Mouse (Mus musculus): ENCODE measurements around the gene Unc13b. TPM values are rescaled to one million over a fixed set of nuclear protein-coding genes. Genes with fewer than 3 reads are reported as not detected.
A peak's percentile ranks its signal among the peaks of the same experiment; 100 is the strongest.

Gene Unc13b
- total RNA-seq (2021): 10 to 100 TPM; 50.5 to 71.9 TPM

DNA sequence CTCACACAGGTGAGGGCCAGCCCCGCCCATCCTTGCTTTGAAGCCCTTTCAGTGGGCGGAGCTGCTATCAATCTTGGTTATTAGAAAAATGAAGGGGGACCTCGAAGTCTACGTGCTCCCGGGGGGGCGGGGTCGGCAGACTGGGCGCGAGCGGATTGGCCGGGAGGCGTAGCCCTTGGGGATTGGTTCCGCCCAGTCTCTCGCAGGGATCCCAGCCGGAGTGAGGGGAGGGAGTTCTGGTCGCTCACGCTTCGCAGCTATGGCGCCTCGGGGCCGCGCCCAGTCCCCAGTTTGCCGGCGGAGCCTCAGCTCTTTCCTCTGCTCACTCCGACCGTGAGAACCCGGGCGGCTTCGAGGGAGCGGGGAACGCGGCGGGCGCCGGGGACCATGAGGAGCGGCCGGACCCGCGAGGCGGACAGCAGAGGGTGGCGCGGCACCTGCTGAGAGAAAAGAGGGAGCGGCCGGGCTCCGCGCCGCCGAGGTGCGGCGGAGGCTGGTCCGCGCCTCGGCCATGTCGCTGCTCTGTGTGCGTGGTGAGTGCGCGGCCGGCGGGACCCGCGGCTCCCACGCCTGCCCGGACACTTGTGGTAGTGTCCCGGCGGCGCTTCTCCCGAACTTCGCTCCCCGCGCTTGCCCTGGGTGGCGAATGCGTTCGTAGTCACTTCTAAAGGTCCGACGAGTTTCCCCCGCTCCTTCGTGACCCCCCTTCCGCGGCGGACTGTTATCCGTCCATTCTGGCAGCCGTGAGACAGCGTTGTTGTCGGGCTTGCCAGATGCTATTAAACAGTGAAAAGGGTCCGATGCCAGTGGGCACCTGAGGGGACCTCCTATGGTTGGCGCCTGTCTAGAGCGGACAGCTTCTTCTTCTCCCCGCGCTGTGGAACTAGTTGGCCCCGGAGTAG, at the start of gene Unc13b:
Unc13b (plus strand) TSS at position 201 of the 902 bp plus-strand sequence.
- intact Hi-C loops (cut with DNase I): loop anchor here (5.0 kb wide), 1 partner anchor 188 kb away; no protein-coding TSS in a partner anchor
- DNase-seq (ENCODE audit: low spot score in 2 of 2): peak; percentile 84 to 86

DNA sequence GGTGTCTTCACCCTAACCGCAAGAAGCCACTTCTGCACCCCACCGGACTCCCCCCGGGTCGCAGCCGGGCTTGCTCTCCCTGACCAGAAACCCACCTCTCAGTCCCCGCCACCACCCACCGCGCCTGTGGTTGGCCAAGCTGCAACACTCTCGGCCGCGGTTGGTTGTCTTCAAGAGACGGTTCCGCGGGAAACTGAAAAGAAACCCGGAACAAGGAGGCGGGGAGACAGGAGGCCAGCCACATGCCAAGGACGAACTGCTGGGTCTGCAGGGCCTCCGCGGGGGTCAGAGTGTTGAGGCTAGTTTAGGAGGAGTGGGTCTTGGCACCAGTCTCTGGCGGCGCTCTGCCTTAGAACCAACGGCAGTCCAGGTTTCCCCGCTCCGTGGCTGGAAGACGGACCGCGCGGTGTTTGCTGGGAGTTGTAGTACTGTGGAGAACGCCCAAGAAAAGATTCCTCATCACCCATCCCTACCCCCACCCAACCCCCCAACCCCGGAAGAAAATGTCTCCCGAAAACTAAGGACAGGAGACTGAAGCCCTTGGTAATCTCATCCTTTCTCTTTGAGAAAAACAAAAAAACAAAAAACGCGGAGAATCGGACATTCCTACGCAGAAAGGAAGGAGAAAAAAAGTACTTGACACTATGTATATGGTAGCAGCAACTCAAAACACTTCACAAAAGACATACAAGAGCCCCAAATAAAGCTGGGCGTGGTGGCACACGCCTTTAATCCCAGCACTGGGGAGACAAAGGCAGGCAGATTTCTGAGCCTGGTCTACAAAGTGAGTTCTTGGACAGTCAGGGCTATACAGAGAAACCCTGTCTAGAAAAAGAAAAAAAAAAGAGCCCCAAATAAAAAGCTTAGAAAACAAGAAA, 48.4 kb upstream of the Unc13b start, which contains the start of gene Fancg:
Fancg (minus strand) TSS at position 346 of the 878 bp plus-strand sequence.
- intact Hi-C loops (cut with DNase I): no loop called here

DNA sequence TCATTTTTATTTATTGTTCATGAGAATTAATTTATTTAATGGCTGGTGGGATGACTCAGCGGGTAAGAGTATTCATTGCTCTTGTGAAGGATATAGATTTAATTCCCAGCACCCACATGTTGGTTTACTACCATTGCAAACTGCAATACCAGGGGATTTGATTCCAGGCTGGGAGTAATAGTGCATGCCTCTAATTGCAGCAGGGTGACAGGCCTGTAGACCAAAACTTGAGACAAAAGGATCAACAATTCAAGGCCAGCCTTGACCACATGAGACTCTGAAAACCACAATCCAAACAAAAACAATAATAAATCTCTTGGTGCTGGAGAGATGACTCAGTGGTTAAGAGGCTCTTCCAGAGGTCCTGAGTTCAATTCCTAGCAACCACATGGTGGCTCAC, 46.7 kb upstream of the Unc13b start:
- no peak for DNase-seq (ENCODE audit: low spot score in 2 of 2)

More for the DNA sequence above, 48.4 kb upstream of the Unc13b start, which contains the start of gene Fancg:
- peak; percentile 85 to 86 for DNase-seq (ENCODE audit: low spot score in 2 of 2)

DNA sequence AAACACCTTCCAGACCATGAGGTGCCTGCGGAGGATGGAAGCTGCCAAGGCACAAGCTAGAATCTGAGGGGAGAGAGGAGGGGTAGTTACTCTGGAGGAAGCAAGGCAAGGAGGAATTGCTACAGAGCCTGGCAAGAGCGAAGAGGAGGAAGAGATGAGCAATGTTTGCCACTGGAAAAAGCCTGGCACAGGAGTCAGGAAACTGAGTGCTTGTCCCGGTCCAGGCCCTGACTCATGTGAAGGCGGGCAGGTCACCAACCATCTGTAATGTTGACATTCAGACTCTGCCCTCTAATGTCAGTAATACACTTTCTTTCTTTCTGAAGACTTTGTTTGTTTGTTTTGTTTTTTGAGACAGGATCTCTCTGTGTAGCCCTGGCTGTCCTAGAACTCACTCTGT, 40.6 kb upstream of the Unc13b start:
- DNase-seq (ENCODE audit: low spot score in 2 of 2): no peak
- intact Hi-C loops (cut with DNase I): no loop called here

More for the DNA sequence above, 46.7 kb upstream of the Unc13b start:
- intact Hi-C loops (cut with DNase I): no loop called here

DNA sequence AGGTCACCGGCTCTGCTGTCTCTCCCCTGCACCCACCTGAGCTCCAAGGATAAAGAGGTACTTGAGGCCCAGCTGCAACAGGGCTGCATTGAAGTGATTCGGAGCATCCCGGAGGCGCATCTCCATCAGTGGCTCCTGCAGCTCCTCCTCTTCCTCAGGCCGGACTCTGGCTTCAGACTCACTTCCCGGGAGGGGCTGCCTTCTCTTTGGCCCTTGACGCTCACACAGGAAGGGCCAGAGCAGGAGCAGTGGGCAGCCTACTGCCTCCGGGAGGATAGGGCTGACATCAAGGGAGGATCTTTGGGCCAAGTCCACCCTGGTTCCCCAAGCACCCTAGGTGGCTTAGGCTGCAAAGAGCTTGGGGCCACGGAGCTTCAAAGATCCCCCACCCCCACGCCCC, 39.6 kb upstream of the Unc13b start:
- no peak for DNase-seq (ENCODE audit: low spot score in 2 of 2)
- intact Hi-C loops (cut with DNase I): no loop called here

DNA sequence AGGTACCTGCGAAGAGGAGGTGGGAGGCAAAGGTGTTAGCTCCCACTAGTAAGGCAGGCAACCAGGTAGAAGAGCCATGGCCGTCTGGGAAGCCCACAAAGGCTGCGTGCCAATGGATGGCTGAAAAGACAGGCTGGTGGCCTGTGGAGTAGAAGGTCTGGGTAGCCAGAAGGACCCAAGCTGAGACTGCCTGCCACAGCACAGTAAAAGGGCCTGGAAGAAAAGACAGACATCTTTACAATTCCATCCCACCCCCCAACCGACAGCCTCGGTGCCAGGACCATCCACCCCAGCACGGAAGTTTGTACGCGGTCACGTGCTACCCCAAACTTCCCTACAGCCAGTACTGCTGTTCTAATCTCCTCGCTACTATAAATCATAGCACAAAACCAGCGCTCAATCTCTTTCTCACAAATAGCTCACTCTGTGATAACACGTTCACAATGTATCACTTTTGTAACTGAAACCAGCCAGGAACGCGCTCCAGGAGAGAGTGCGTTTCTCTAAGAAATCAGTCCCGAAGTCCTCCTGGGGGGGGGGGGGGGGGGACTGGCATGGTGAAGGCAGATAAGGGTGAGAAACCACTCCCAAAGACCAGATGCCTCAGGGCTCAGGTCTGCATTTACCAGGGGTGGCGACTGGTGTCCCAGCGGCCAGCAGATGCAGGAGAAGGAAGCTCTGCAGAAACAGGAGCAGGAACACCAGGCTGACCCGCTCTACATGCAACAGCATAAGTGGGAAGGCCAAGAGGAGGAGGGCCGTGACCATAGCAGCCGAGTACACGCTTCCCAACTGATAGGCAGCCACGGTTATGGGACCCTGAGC, 38.9 kb upstream of the Unc13b start:
- intact Hi-C loops (cut with DNase I): no loop called here

DNA sequence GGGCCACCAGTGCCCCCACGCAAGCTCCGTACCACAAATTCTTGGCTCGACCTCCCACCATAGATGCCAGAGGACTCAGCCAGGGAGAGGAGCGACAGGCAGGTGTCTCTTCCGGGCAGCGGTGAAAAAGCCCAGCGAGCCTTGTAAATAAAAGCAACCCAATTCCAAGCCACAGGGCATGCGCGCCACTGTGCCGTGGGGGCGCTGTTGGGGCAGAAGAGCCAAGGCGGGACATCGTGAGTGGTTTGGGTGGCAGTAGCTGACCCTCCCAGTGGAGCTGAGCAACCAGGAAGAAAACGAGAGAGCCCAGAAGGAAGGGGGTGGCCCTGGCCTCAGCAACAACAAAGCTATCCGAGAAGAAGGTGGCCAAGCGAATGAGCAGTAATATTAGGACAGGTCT, 37.9 kb upstream of the Unc13b start:
- intact Hi-C loops (cut with DNase I): no loop called here
- DNase-seq (ENCODE audit: low spot score in 2 of 2): no peak

More for the DNA sequence above, 38.9 kb upstream of the Unc13b start:
- no peak for DNase-seq (ENCODE audit: low spot score in 2 of 2)

DNA sequence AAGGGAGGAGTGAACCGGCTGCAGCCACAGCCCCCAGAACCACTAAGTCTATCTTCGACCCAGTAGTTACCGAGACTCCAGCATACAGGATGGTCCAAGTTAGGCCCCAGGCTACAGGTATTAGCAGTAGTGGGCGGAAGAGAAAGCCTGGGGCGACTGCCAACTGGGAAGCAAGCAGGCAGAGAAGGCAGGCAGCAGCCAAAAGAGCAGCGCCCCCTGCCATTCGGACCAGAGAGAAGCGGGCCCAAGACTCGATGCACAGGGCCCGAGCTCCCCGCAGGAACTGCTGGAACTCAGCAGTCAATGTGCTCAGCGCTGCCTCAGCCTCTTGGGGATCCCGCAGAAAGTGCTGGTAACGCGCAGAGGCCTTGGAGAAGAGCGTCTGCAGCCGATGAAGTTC, 37.4 kb upstream of the Unc13b start:
- no peak for DNase-seq (ENCODE audit: low spot score in 2 of 2)
- intact Hi-C loops (cut with DNase I): no loop called here

DNA sequence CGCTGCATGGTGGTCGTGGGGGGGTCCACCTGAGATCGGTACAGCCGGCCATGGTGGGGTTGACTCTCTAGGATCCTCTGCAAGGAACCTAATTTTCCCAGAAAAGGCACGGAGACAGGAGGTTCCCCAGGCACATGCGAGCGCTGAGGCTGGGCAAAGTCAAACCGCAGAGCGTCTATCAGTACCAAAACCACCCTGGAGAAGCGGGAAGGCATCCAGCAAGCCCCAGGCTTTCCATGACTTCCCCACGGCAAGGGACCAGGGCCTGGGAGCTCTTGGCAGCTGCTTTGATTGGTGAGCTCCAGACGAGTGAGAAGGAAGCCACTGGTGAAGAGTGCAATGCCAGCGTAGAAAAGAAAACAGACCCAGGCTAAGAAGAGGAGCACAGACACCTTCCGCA, 34.1 kb upstream of the Unc13b start:
- no peak for DNase-seq (ENCODE audit: low spot score in 2 of 2)
- intact Hi-C loops (cut with DNase I): no loop called here

DNA sequence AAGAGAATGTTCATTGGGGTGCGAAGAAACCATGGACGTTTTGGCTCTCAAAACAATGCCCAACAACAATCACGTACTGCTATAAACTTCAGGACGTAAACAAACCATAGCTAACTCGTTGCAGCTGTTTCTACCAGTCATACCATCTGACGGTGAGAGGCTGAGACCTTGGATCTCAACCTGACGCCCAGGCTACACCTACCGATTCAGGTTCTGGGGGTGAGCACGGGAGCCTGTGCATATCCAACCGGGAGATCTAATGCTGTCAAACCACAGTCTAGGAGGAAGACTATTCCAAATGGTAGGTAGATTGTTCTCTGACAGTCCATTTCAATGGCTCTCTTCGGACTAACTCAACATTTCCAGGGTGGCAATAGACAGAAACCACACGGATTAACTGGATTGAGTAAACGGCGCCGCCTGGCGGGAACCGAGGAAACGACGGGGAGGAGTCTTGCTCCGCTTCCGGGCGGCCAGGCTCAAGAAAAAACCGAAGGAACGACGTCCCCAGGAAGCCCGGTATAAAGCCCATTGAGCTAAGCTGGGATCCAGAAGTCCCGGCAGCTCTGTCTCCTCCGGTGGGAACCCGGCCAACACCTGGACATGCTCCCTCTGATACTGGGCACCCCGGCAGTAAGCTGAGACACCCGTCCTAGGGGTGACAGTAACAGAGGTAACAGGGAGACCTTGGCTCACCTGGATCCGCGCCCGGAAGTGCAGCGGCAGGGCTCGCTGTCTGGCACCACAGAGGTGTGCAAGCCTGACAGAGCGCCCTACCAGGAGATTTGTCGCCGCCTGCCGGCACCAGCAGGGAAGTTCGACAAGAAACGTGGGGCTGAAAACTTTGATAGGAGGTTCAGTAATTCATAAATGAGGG, 33.4 kb upstream of the Unc13b start, which contains the start of gene Pigo:
Pigo (minus strand) TSS at position 736 of the 877 bp plus-strand sequence.
- intact Hi-C loops (cut with DNase I): no loop called here
- DNase-seq (ENCODE audit: low spot score in 2 of 2): peak; percentile 95

DNA sequence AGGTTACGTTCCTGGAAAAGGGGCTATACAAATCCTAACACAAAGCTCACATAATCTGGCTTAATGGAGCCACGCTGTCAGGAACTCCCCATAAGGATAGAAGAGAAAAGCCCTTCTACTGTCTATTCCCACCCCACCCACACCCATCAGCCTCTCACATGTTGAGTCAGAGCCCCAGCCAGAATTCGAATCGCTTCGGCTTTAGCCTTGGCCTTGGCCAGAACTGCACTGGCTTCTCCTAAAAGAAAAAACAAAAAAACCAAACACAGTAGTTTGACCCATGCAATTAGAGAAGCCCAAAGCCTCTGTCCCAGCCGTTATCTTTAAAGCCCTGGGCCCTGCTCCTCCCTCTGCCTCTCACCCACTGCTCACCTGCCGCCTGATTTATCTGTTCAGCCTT, 29.6 kb upstream of the Unc13b start:
- no peak for DNase-seq (ENCODE audit: low spot score in 2 of 2)
- intact Hi-C loops (cut with DNase I): no loop called here

DNA sequence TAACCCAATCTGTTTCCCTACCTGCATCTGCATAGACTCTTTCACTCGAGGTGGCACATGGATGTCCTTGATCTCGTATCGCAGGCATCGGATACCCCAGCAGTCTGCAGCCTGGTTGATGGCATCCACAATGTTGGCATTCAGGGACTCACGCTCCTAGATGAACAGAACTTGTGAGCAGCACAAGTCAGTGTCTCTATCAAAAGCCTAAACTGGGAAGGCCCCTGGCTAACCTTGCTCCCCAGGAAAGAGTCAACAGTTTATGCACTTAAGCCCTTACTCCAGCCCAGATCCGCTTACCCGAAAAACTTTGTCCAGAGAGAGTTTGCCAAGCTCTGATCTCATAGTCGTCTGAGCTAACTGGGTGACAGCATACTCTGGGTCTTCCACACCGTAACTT, 29.0 kb upstream of the Unc13b start:
- no peak for DNase-seq (ENCODE audit: low spot score in 2 of 2)
- intact Hi-C loops (cut with DNase I): loop anchor here (10.0 kb wide), 1 partner anchor 535 kb away; the partner anchor contains the start of genes Creb3 and Tln1

DNA sequence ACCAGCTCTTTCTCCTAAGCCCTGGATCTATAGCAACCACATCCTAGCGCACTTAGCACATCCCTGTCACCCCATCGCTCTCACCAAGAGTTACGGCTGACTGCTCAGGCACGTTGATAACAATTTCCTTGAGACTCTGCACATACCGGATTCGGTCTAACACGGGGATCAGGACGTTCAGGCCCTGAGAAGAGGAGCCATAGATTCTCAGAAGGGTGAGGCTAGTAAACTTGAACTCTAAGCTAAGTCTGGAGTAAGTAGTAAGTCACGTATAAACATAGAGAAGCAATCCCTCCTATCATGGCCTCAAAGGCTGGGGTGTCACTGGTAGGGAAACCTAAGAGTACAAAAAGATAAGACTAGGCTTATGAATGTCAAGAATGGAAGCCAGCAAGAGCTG, 28.4 kb upstream of the Unc13b start:
- intact Hi-C loops (cut with DNase I): loop anchor here (10.0 kb wide), 1 partner anchor 534 kb away; the partner anchor contains the start of genes Creb3 and Tln1
- no peak for DNase-seq (ENCODE audit: low spot score in 2 of 2)

DNA sequence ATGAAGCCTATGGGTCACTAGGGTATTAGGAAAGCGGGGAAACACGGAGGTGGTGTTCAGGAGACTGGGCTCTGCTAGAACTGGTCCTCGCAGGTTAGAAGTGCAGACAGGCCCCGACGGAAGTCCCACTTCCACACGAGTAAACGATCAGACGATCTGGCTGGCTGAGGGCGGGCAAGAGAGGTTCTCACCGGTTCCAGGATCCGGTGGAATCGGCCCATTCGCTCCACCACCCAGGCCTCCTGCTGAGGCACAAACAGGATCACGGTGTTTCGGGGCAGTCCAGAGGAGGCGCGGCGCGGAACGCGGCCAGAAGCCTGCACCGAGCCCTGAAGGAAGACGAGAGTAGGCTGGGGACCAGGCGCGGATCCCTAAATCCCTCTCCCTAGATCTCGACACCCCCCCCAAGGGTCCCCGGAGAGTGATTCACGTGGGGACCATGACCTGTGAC, 27.9 kb upstream of the Unc13b start:
- intact Hi-C loops (cut with DNase I): loop anchor here (10.0 kb wide), 1 partner anchor 534 kb away; the partner anchor contains the start of genes Creb3 and Tln1
- no peak for DNase-seq (ENCODE audit: low spot score in 2 of 2)

DNA sequence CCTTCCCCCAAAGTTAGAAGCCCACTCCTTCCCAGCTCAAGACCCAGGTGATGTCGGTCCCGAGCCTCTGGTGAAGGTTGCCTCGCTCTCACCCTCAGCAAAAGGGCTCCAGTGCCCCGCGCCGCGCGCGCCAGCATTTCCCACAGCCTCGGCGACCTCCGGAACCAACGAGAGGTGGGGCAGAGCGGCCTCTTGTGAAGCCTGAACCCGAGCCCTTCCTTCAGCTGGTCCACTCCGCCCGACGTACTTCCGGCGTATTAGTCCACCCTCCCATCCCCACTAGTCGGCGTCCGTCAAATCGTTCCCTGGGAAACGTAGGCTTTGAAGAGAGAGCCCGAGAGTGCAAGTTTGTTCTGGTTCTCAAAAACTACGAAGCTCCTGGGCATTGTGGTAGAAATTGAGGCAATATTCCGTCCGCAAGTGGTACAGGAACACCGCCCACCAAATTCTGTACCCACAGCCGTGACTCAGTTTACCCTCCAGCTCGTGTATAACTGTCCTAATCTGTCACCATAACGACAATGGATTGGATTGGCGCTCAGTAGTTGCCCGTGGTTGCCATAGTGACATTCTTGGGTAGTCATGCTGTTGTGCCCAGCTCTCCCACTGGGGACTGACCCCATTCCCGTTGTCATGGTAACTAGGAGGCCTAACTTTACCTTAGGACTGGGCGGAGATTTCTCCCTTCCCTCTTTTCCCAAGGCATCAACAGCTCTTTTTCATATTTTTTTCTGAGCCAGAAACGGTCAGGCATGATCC, 27.3 kb upstream of the Unc13b start, which contains the start of gene Stoml2:
Stoml2 (minus strand) TSS at position 474 of the 759 bp plus-strand sequence.
- peak; percentile 91 to 92 for DNase-seq (ENCODE audit: low spot score in 2 of 2)
- intact Hi-C loops (cut with DNase I): loop anchor here (10.0 kb wide), 1 partner anchor 533 kb away; the partner anchor contains the start of genes Creb3 and Tln1

DNA sequence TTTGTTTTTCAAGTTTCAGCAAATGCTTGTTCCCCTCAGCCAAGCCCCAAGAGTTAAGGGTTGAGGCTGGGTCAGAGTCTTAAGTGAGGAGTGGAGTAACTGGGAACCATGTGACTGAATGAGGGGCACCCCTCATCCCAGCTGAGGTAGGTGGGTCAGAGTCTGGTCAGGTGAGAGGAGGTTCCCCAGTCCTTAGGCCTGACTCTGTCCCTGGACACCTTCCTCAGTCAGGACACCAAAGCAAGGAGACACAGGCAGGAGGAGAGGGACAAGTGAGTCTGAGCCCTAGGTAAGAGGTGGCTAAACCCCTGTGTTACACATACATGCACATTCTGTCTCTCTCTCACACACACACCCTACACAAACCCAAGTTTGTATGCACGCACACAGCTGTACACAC, 26.3 kb upstream of the Unc13b start:
- no peak for DNase-seq (ENCODE audit: low spot score in 2 of 2)
- intact Hi-C loops (cut with DNase I): loop anchor here (10.0 kb wide), 1 partner anchor 532 kb away; the partner anchor contains the start of genes Creb3 and Tln1

DNA sequence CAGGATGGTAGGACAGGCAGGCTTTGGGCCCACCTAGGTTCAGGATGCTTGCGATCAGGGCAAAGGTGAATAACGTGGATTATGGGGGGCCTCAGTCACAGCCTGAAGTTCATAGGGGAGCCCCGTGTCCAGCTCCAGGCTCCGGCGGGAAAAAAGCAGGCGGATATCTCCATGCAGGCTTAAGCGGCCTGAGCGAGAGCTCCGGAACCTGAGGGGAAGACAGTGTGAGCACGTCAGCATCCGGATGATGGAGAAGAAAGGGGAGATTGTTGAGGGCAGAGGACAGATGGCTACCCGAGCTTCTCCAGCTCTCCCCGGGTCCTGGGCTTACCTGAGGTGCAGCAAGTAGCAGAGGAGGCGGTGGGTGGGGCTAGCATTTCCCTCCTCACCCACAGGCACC, 25.3 kb upstream of the Unc13b start:
- no peak for DNase-seq (ENCODE audit: low spot score in 2 of 2)
- intact Hi-C loops (cut with DNase I): loop anchor here (10.0 kb wide), 1 partner anchor 531 kb away; the partner anchor contains the start of genes Creb3 and Tln1
